Mouse (Mus musculus) cerebellum, adult 9-10 months (tissue): Measurements from ENCODE around the gene Entpd3.
"Not testable (repeated sequence)": the region's sequence is repeated elsewhere in the genome, so short reads cannot be mapped to it uniquely, and the experiment has no call there.

Source experiments
- DNase-seq: peaks from one replicate; pipeline ENCODE4 v3.0.0; 2022

Gene Entpd3

DNA sequence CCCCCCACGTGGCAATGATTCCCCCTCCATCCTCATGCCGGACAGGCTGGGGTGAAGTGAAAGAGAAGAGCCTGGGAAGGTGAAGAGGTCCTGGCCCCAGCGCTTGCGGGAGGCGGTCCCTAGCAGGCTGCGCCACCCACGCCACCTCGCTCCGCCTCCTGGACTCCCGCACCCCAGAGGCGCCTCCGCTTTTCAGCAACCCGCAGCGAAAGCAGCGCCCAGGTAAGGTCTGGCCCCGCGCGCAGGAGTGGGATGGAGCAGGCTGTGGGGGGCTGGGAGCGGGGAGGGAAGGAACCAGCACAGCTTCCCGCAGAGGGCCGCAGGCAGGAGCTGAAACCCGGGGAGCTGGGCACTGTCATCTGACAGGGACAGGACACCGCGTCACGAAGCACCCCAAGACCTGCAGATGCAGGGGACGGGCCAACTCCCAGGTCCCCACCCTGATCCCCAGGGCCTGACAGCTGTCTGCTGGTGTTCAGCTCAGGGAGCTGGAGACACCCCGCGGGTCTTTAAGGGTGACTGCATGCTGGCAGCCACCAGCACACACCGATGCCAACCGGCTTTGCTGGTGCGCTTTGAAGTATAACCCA is at the start of gene Entpd3:
TSS of gene Entpd3 (plus strand) at position 157 of the 590 bp plus-strand sequence.
- DNase-seq: no peak

DNA sequence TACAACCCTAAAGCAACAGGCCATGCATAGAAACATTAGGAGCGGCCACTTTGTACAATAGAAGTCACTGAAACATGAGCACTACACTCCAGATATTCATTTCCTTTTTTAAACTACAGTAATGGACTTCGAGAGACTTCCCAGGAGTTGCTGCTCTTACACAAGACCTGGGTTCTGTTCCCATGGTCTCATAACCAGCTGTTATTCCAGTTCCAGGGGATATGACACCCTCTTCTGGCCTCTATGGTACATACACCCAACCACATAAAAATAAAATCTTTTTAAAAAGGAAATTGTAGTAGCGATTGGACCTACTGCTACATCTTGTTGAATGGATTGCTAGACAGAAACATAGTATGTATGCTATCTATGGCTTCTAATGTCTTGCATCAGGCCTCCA is 48.1 kb upstream of the Entpd3 start:
- DNase-seq: no peak

DNA sequence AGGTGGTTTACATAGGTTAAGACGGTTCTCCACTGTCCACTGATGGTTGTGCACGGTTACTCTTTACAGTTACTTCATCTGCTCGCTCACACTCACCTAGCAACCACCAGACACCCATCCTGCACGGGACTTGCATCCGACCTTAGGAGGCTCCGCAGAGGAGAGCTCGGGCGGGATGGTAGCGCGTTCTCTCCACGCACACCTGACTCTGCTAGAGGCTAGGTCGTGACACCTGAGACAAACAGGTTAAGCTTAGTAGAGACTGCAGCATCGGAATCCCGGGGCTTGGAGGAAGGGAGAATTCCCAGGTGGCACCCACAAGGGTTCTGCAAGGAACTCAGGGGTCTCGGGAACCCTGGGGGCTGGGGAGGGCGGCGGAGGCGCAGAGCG is 47.6 kb upstream of the Entpd3 start, which contains the start of gene Eif1b:
TSS of gene Eif1b (plus strand) at position 223 of the 390 bp plus-strand sequence.
- no peak for DNase-seq

DNA sequence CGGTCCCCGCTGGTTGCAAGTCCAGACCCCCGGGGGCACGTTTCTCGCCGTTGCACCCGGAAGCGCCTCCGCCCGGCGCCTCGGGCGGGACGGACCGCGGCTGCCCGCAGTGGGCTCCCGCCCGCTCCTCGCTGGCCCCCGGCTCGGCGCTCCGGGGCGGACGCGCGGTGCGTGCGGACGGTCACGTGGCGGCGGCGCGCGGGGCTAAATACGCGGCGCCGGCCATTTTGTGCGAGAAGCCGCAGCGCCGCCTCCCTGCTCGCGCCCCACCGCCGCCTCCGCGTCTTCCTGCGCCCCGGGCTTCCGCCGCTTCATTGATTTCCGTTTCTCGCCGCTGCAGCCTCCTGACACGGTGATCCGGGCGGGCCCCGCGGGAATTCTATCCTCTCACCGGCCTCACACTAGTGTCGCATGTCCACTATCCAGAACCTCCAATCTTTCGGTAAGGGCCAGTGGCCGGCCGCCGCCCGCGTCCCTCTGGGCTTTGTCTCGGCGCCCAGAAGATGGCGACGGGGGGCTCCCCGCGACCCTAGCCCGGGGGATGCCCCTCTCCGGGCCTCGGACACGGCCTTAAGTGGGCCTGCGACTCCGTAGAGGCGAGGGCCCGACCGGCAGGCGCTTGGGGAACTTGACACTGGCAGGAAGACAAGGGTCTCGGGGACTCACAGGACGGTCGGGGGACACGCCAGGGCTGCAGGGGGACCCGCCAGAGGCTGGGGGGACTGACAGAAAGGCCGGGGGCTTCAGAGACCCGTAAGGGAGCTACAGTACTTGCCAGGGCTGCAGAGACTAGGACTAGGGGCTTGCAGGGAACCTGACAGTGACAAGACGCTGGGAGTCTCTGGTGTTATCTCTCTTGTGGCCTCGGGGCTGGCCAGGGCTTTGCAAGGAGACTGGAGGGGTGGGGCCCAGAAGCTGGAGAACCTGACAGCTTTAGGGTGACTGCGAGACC is 46.9 kb upstream of the Entpd3 start:
- peak; percentile 78 for DNase-seq

DNA sequence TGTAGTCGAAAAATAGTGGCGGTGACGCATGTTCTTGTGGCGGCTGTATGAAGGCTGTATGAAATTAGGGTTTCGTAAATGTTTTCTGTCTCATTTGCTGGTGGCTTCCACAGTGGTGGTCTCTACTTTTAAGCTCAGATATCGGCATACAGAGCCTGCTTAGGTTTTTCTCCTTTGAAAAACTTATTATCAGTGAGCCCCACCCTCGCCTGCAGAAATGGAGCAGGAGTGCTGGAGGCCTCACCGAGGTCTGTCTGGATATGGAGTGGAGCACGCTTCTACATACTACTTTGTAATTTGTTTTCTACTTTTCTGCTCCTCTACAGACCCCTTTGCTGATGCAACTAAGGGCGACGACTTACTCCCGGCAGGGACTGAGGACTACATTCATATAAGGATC is 45.8 kb upstream of the Entpd3 start:
- DNase-seq: no peak

DNA sequence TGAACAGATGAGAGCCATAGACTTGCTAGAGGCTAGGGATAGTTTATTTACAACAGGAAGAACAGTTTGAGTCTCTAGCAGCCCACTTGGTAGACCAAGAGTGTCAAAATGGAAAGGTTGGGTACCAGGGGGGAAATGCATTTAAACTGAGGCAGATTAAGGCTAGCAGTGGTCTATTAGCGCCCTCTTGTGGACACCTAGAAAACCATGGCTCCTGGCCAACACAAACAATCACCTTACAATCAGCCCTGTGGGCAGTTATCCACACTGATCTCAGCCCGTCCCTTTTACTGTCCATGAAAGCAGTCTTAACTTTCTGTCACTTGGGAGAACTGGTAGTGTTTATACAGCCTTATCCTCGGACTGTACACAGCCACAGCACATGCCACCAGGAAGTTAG is 42.9 kb upstream of the Entpd3 start:
- peak; percentile 86 for DNase-seq

DNA sequence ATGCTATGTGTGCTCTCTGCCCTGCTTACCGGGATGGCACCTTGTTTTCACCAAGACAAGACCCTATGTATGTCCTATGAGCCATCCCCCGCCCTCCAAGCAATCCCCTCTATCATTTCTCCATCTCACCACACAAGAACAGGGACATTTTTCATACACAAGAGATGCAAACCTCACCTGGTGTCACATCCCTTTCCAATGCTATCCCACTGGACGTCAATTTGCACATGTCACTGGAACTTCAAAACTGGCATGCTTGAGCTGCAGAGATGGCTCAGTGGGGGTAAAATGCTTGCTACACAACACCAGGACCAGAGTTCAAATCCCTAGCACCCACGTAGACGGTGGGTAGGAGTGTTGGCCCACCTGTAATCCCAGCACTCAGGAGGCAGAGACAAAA is 41.6 kb upstream of the Entpd3 start:
- no peak for DNase-seq

DNA sequence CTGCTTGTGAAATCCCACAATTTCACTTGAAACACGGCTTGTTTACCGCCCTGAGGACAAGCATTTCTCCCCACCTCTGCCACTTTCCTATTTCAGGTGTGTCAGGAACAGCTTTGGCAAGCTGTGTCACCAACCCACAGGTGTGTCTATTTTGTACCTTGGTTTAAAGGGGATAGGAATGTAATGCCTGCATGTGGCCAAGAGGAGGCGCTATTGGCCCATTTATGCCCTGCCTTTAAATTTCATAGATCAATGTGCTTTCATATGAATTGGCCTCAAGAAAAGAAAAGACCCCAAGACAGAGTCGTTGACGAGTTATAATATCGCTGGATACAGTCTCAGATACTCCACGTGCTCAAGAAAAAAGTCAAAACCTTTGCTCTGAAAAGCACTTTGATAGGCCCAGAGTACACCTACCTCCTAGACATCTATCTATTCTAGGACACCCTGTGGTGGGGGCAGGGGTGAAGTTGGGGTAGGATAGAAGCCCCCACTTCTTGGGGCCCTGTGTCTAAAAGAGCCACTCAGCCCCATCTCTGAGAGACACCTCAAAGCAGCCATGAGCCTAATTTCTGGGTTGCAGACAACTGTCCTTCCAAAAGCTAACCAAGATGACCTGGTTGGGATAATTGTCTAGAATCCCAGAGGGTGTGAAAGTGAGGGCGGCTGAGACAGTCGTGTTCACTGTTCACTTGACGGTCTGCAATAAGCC is 38.3 kb upstream of the Entpd3 start:
- no peak for DNase-seq

DNA sequence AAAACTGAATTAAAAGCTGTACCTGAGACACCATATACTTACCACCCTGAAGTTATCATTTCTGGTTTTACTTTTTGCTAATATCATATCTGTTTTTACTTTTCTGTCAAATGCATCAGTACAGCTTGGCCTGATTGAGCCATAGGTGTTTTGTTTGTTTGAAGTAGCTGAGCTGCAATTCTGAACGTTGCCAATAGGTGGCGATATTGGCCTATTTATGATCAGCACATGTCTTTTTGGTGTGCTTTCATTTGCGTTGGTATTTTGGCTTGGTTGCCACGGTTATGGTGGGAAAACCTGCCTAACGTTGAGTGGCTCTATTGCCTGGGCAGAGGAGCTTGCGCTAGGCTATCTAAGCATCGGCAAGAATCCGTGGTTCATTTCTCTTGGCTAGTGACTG is 37.6 kb upstream of the Entpd3 start:
- DNase-seq: peak; percentile 82

DNA sequence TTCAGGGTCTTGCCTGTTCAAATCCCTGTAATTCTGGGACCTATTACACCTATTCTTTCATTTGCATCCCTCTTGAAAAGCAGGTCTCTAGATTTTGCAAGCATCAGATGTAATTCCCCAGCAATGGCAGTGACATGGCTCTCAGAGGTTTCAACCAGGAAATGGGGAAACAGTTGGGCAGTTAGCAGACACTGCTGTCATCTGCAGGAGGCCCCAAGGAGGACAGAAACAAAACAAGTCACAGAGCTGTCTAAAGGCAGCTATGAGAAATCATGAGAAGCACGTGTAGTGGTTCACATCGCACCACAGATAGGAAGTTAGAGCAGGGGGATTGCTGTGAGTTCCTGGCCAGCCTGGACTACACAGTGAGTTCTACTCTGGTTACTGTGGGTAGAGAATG is 35.2 kb upstream of the Entpd3 start:
- no peak for DNase-seq

DNA sequence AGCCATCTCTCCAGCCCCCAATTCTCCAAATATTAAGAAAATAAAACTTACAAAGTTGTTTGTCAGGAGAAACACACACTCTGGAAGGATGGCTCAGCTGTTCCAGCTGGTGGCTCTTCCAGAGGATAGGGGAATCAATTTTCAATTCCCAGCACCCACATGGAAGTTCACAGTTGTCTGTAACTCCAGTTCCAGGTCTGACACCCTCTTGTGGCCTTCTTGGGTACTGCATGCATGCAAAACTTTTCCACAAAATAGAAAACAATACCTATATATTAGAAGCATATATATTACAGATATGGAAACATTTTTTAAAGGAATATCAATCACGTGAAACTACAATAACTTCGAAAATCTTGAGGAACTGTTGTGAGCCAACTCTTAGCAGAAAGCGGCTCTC is 27.8 kb upstream of the Entpd3 start:
- no peak for DNase-seq

DNA sequence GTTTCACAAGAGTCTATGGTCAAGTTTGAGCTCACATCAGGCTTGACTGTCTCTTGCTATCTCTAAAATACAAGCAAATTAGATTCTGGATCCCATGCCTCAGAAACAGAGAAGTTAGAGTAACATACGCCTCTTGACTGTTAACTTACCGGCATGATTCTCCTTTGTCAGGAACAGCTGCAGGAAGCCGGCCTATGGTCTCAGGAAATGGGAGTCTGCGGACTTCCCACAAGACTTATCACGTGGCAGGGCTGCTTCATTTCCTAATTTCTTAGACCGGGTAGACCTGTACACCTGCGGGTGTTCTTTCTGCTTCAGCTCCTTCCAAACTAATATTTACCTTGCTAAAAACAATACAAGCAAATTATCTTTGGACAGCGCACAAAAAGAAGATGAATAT is 22.9 kb upstream of the Entpd3 start:
- DNase-seq: no peak

DNA sequence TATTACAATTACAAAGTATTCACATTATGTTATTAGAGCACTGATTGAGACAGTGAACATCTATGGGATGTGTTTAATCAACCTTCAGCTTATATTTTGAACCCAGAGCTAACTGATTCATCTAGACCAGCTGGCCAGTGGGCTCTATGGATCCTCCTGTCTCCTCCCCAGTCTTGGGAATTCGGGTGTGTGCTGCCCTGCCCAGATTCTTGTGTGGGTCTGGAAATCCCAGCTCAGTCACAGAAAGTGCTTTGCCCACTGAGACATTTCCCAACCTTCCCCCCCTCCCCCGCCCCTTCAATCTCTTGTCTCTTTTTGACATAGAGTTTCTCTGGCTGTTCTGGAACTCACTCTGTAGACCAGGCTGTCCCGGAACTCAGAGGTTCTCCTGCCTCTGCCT is 20.7 kb upstream of the Entpd3 start:
- DNase-seq: no peak

DNA sequence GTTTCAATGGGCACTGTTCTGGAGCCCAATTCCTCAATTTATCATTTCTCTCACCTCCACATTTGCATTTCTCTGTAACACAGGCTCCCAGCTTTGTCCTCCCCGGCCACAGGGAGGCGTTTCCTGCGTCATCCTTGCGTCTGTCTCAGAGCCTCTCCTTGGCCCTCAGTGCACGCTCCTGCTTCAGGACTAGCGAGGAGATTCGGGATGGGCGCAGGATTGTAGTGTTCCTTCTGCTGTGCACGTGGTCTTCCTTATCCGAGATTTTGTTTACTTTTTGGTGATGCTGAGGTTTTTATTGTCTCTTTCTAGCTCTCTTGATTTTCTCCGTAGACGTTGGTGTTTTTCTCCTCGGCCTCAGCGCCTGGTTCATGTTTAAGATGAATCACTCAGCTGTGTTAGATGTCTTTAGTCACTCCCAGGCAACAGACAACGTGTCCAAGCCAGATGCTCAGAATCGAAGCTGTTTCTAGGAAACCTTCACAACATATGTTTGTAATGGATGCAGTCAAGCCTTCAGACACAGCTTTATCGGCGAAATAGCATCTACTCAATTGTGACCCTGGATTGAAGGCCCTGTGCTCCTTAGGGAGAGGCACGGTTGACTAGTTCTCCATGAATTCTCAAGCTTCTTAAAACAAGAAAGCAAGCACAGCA is 20.0 kb upstream of the Entpd3 start:
- no peak for DNase-seq

DNA sequence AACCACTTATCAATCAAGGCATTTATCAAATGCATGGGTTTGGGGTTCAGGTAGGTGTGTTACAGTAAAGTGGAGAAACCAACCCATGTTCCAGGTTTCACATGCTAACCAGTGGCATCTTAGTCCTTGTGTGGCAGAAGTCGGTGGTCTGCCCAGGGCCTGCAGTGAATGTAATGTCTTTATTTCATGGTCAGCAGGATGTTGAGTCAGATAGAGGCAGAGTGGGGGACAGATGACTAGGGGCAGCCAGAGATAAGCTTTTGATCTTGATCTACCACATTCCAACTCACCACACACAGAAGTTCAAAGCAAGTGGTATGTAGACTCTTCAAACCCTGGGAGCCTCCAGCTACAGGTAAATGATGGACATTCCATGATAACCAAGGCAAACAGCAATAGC is 18.5 kb upstream of the Entpd3 start:
- no peak for DNase-seq

DNA sequence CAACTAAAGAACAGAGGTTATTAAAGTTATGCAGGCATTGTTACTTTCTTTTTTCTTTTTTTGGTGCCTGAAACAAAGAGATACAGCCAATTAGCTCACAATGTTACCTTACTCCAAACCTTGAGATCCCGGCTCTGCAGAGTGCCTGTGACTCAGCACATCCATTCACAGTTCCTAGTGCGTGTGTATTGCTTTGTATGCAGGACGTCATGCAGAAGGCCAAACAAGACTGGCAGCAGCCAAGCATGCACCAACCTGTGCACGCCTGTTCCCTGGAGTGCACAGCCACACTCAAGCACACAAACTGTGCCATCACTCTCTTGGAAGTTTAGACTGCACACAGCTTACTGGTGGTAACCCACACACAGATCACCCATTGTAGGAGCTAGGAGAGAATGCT is 12.3 kb upstream of the Entpd3 start:
- DNase-seq: no peak

DNA sequence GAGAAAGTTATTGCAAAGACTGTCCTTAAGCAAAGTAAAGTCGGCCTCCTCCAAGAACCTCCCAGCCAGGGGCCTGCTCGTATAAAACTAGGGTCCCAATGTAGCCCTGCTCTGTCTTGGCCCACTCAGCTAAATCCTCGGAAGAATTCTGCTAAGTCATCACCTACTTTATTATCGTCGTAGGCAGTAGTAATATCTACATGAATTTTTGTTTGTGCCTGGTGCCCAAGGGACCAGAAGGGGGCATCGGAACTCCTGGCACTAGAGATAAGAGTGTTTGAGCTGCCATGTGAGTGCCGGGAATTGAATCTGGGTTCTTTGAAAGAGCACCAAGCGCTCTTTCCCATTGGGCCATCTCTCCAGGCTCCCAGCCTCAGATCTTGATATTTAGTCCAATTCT is 11.7 kb upstream of the Entpd3 start:
- DNase-seq: no peak

DNA sequence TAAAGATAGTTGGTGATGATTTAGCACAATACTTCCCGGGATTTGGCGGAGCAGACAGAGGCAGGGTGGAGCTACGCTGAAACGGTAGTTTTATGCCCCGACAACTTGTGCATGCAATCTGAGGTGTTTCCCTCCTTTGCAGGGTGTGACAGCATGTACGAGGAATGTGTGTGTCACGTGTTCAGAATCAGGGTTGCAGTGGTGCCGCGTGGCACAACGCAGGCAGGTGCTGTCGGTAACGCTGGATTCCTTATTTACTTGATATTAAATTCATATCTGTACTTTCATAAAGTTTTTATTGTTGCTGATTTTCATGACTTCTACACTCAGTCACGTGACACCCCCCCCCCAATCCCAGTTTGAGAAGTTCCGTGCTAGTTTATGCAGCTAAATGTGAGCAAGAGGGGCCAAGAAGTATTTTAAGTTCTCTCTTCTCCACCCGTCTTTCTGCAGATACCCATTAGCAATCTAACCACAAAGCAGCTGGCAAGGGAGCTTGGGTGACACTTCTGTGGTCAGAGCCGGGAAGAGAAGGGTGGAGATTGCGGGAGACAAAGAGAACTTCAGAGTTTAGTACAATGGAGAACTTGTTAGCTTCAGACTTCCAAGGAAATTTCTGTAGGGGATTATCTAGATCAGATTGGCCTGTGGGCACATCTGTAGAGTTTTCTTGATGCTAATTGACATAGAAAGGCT is 10.7 kb upstream of the Entpd3 start:
- no peak for DNase-seq

DNA sequence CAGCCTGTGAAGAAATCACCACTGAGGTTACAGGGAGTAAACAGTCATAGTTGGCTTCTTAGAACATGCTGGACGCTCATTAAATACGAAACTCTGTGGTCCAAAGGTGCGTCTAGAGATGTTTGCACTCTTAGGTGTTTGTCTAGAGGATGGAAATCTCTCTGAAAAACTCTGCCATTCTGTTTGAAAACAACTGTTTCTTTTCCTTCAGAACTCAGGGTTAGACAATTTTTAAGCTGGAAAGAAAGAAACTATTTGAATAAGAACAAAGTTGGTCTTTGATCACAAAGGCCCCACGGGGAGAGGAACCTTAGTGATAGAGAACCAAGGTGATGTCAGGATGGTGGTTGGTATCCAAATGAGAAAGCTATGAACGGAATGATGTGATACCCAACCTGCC is 9.1 kb upstream of the Entpd3 start:
- DNase-seq: no peak

DNA sequence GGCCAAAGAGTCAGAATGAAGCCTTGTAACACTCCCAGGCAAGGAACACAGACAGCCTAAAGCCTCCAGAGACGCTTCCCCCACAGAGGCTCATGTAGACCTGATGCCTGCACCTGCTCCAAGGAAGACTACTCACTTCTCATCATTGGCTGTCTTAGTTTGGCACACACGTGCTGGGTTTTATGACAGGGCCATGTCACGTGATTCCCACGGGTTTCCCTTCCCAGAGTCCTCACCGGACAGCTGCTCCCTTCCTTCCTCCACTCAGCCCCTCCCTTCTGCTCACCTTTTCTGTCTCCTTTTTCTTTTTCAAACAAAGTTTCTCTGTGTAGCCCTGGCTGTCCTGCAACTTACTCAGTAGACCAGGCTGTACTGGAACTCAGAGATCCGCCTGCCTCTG is 7.6 kb upstream of the Entpd3 start:
- no peak for DNase-seq

DNA sequence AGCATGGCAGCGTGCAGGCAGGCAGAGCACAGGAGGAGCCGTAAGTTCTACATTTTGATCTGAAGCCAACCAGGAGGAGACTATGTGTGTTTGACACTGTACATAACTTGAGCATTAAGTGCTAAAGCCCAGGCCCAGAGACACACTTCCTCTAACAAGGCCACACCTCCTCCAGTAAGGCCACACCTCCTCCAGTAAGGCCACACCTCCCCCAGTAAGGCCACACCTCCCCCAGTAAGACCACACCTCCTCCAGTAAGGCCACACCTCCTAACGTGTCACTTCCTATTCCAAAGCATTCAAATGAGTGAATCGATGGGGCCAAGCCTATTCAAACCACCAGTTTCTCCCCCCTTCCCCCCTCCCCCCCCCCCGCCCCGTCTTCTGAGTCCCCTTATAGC is 6.9 kb upstream of the Entpd3 start:
- DNase-seq: no peak

DNA sequence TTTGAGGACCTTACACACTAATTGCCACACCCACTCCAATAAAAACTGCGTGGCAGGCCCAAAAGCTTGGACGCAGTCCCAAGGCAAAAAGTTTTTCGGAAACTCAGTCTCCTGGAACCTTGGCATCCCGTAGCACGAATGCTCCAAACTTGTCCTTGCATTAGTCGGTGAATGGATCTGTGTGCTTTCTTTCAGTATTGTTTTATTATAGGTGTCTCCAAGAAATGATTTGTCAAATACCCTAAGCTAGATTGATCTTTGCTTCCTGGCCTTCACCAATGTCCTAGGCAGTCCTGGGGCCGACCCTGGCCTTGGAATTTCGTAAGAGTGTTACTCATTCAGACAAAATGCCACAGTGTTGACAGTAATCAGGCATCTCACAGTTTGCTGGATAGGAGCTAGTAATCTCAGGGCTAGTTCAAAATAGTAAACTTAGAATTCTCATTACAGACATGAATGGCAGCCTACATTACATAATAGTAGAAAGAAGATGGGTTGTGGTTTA is 6.1 kb upstream of the Entpd3 start:
- not testable (repeated sequence) for DNase-seq
